Mouse (Mus musculus): ENCODE results near the gene Ehd1. TPM values are rescaled to one million over a fixed set of nuclear protein-coding genes. Genes with fewer than 3 reads are reported as not detected.
"Not testable (repeated sequence)": the region's sequence is repeated elsewhere in the genome, so short reads cannot be mapped to it uniquely, and the experiment has no call there.

Ehd1 gene
- total and polyA plus RNA-seq, 3 experiments, result 65.9 to 105 TPM; not detected in 1

- Histone ChIP-seq H3K4me1 (ENCODE audit: control insufficient read depth in 1 of 2, insufficient read depth in 2 of 2, low read length in 2 of 2) (peaks cover 14 to 19% of the 10 kb centered on the region in 2 experiments), H3K27me3 (ENCODE audit: control insufficient read depth in 1 of 2, insufficient read depth in 2 of 2, low read length in 2 of 2) (no peaks in the 10 kb centered on the region), H3K9ac (ENCODE audit: control insufficient read depth, low read depth, low read length, poor library complexity, severe bottlenecking) (no peak overlapping the region), H3K9me3 (replicated peaks; ENCODE audit: insufficient read depth, low read length) (no peaks in the 10 kb centered on the region), H3K4me3 (ENCODE audit: control insufficient read depth in 1 of 2, insufficient read depth in 1 of 2, low read depth in 2 of 2, low read length in 2 of 2) (no peak overlapping the region), H3K36me3 (ENCODE audit: control insufficient read depth in 1 of 2, insufficient read depth in 2 of 2, low read length in 2 of 2) (peaks cover 6 to 16% of the 10 kb centered on the region in 2 experiments), H3K79me2 (ENCODE audit: control insufficient read depth, insufficient read depth, low read length, poor library complexity) (peaks cover 4% of the 10 kb centered on the region), H3K27ac (ENCODE audit: control insufficient read depth, low read depth, low read length) (no peak overlapping the region)
- no peak for TF ChIP-seq JUND (IDR thresholded peaks at IDR 0.05; ENCODE audit: low read depth, low read length)
- TF ChIP-seq RCOR1 (IDR thresholded peaks at IDR 0.05; ENCODE audit: low read depth, low read length), result no peak
- peak in 1 of 3 experiments; percentile 14; a peak in 1 of 6 replicates for TF ChIP-seq CTCF (IDR thresholded peaks at IDR 0.05 in 2 of 3, conservative IDR thresholded peaks at IDR 0.05 in 1 of 3; ENCODE audit: control insufficient read depth in 1 of 3, insufficient read depth in 1 of 3, low read depth in 2 of 3, low read length in 3 of 3, poor library complexity in 1 of 3, severe bottlenecking in 1 of 3)
- no peak for DNase-seq (ENCODE audit: low read depth, low spot score)
Observed at GRCm38 (mm10) chr19:6289696-6290238, 13.2 kb downstream of the Ehd1 start.

DNA sequence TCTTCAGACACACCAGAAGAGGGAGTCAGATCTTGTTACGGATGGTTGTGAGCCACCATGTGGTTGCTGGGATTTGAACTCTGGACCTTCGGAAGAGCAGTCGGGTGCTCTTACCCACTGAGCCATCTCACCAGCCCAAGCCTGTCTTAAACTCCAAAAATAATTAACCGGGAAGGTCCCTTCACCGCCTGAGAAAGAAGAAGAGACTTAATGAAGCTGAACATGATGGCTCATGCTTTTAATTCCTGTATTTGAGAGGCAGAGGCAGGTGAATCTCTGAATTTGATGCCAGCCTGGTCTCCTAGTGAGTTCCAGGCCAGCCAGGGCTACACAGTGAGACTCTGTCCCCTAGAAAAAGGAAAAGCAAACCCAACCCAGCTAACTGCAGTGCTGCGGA is 14.2 kb downstream of the Ehd1 start:
- H3K36me3 ChIP-seq (ENCODE audit: control insufficient read depth in 1 of 2, insufficient read depth in 2 of 2, low read length in 2 of 2); DNase-seq (ENCODE audit: low read depth, low spot score); H3K27ac ChIP-seq (ENCODE audit: control insufficient read depth, low read depth, low read length); H3K9me3 ChIP-seq (replicated peaks; ENCODE audit: insufficient read depth, low read length); H3K4me3 ChIP-seq (ENCODE audit: control insufficient read depth in 1 of 2, insufficient read depth in 1 of 2, low read depth in 2 of 2, low read length in 2 of 2); H3K27me3 ChIP-seq (ENCODE audit: control insufficient read depth in 1 of 2, insufficient read depth in 2 of 2, low read length in 2 of 2); H3K79me2 ChIP-seq (ENCODE audit: control insufficient read depth, insufficient read depth, low read length, poor library complexity); H3K9ac ChIP-seq (ENCODE audit: control insufficient read depth, low read depth, low read length, poor library complexity, severe bottlenecking): not testable (repeated sequence)
- H3K4me1 ChIP-seq (ENCODE audit: control insufficient read depth in 1 of 2, insufficient read depth in 2 of 2, low read length in 2 of 2), result peaks cover 4 to 11% of the 10 kb centered on the region in 2 experiments

- peaks cover 0 to 11% of the 10 kb centered on the region in 2 experiments for H3K4me1 ChIP-seq (ENCODE audit: control insufficient read depth in 1 of 2, insufficient read depth in 2 of 2, low read length in 2 of 2)
- TF ChIP-seq MYC (IDR thresholded peaks at IDR 0.05; ENCODE audit: low read depth, low read length) (no peak), MXI1 (IDR thresholded peaks at IDR 0.05; ENCODE audit: low read depth, low read length) (no peak), POLR2AphosphoS5 (IDR thresholded peaks at IDR 0.05; ENCODE audit: borderline replicate concordance, low read depth, low read length) (no peak), SMC3 (IDR thresholded peaks at IDR 0.05; ENCODE audit: low read depth, low read length) (no peak), TAL1 (IDR thresholded peaks at IDR 0.05; ENCODE audit: low read length) (no peak), TCF12 (IDR thresholded peaks at IDR 0.05; ENCODE audit: low read depth, low read length) (no peak), BHLHE40 (IDR thresholded peaks at IDR 0.05; ENCODE audit: borderline replicate concordance, low read depth, low read length) (no peak), RAD21 (IDR thresholded peaks at IDR 0.05; ENCODE audit: low read depth, low read length) (no peak), E2F4 (IDR thresholded peaks at IDR 0.05; ENCODE audit: borderline replicate concordance, low read depth, low read length) (no peak), NRF1 (IDR thresholded peaks at IDR 0.05; ENCODE audit: insufficient read depth, low read depth, low read length, poor library complexity, severe bottlenecking) (no peak)
Observed at GRCm38 (mm10) chr19:6291117-6291781, 14.7 kb downstream of the Ehd1 start.

More at GRCm38 (mm10) chr19:6291117-6291781, 14.7 kb downstream of the Ehd1 start:
- Histone ChIP-seq H3K79me2 (ENCODE audit: control insufficient read depth, insufficient read depth, low read length, poor library complexity) (peaks cover 4% of the 10 kb centered on the region; the same call in 1 of the 2 replicates), H3K9ac (ENCODE audit: control insufficient read depth, low read depth, low read length, poor library complexity, severe bottlenecking) (no peak overlapping the region), H3K27ac (ENCODE audit: control insufficient read depth, low read depth, low read length) (no peak overlapping the region), H3K36me3 (ENCODE audit: control insufficient read depth in 1 of 2, insufficient read depth in 2 of 2, low read length in 2 of 2) (peaks cover 3 to 8% of the 10 kb centered on the region in 2 experiments), H3K27me3 (ENCODE audit: control insufficient read depth in 1 of 2, insufficient read depth in 2 of 2, low read length in 2 of 2) (no peaks in the 10 kb centered on the region), H3K4me3 (ENCODE audit: control insufficient read depth in 1 of 2, insufficient read depth in 1 of 2, low read depth in 2 of 2, low read length in 2 of 2) (no peak overlapping the region), H3K9me3 (replicated peaks; ENCODE audit: insufficient read depth, low read length) (no peaks in the 10 kb centered on the region)
- DNase-seq (ENCODE audit: low read depth, low spot score), result no peak
